Mouse (Mus musculus) MN1 (cell line): ENCODE measurements around the gene Fnbp1l.

Experiments used
- DNase-seq: peaks from one replicate; pipeline ENCODE4 v3.0.0-alpha.2; 2016; ENCODE audit warnings: low spot score

Fnbp1l gene

GRCm38 (mm10) chr3:122618991-122619930 is at the start of gene Fnbp1l:
TSS of gene Fnbp1l (minus strand) at chr3:122619715.
- peak; percentile 77 for DNase-seq

GRCm38 (mm10) chr3:122660795-122661194 is 41.3 kb upstream of the Fnbp1l start:
- peak; percentile 28 for DNase-seq

GRCm38 (mm10) chr3:122659261-122659917 is 39.9 kb upstream of the Fnbp1l start:
- DNase-seq, result no peak

GRCm38 (mm10) chr3:122647195-122647837 is 27.8 kb upstream of the Fnbp1l start:
- DNase-seq, result no peak

GRCm38 (mm10) chr3:122640286-122640685 is 20.8 kb upstream of the Fnbp1l start:
- DNase-seq, result no peak

GRCm38 (mm10) chr3:122639197-122639475 is 19.6 kb upstream of the Fnbp1l start:
- DNase-seq, result no peak

DNA sequence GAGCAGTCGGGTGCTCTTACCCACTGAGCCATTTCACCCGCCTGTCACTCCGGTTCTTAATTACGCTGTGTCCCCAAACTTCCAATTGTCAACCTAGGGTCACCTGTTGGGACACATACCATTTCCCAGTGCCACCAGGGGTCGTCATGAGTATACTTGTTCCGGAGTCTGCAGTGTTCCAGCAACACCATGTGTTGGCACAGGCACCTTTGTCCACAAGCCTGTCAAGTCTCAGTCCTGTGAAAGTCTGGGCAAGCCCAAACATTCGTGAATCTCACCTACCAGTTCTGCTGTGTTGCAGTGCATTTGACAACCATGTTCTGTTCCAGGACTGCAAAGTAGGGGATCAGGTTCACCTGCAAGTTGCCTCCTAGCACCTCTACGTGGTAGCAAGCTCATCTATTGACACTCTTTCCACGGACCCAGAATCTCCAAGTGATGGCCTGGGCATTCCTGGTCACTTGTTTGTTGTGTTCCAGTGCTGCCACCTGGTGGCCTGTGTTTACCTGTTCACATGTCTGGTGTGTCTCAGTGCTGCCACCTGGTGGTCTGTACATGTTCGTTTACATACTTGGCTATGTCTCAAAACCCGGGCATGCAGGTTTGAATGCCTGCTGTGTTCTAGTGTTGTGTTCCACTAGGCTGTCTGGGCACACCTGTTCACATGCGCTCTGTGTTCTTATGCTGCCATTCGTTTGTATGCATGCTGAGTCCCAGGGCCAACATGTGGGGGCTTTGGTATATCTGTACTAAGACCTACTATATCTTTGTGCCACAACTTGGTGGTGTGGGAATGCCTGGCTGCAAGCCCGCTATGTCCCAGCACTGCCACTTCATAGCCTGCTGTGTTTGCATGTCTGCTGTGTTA is 19.0 kb upstream of the Fnbp1l start:
- DNase-seq, result peak; percentile 97

DNA sequence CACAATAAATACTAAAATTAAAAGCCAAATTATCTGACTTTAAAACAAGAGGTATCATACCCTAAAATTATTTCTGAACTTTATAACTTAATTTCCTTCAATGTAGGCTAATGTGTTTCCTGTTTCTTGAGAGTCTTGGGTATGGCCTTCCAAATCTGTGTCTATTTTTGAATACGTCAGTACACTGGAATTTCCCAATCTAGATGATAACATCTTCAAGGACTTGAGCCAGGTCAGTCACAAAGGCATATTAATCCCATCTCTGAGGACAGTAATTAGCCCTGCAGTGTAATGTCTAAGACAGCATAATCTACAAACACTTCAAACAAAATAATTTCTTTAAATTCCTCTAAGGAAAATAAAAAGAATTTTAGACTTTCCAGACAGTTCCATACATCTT is 17.8 kb upstream of the Fnbp1l start:
- no peak for DNase-seq

- DNase-seq, result peak; percentile 71
Observed at GRCm38 (mm10) chr3:122635246-122635645, 15.7 kb upstream of the Fnbp1l start.

DNA sequence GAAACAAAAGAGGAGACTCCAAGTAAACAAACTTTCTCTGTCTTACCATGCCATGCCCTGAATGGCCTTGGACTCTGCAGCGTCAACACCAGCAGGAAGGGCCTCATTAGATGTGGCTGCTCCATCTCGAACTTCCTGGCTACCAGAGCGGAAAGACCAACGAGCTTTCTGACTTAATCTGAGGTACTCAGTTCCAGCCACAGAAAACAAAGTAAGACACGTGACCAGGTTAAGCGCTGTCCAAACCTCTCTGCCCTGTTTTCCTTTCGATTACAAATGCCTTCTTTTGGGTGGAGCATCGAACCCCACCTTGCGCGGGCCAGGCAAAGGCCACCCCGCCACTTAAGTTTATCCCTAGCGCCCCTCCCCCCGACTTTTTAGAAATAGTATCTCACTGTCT is 10.1 kb upstream of the Fnbp1l start:
- no peak for DNase-seq

DNA sequence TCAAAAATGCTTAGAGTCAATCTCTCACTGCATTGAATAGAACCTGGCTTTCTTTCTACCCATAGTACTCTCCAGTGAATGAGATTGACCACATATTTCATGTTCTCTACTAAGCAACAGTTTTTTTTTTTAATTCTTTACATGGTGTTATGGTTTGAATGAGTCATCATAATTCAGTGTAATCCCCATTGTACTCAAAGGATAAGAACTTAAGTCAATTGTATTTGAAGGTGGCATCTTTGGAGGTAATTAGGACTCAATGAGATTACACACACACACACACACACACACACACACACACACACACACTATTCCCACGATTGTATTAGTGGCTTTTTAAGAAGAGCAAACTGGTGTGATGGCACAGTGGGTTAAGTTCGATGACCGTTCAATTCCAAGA is 9.4 kb upstream of the Fnbp1l start:
- no peak for DNase-seq

DNA sequence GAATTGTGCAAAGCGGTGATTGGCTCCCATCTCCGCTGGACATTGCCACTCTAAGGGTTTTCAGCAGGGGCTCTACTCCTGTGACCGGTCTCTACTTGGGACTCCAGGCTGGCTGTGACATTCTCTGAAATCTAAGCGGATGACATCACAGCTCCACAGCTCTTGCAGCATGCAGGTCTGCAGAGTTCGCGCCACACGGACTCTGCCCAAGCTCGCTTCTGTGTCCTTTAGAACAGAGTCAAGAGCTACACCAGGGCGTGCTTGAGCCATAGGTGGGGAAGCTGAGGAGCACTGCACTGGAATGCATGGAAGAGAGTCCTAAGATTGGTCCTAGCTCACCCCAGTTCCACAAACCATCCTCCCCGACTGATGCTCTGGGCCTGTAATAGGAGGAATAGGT is 9.0 kb upstream of the Fnbp1l start:
- DNase-seq, result no peak

DNA sequence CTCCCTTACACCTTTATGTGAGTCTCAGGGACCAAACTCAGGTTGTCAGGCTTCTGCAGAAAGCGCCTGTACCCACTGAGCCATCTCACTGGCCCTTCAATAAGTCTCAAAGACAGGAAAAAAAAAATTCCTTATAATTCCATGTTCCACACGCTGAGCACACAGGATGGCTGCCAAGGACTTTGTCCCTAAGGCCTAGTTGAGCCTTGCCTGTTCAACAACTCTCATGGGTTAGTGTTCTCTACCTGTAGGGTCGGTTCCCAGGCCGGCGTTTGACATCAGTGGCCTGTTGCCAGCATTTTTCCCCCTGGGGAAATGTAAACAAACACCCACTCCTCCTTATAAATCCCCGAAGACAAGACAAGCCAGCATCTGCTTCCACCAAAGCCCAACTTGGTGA is 8.3 kb upstream of the Fnbp1l start:
- no peak for DNase-seq

GRCm38 (mm10) chr3:122624591-122624990 is 5.1 kb upstream of the Fnbp1l start:
- peak; percentile 75 for DNase-seq

DNA sequence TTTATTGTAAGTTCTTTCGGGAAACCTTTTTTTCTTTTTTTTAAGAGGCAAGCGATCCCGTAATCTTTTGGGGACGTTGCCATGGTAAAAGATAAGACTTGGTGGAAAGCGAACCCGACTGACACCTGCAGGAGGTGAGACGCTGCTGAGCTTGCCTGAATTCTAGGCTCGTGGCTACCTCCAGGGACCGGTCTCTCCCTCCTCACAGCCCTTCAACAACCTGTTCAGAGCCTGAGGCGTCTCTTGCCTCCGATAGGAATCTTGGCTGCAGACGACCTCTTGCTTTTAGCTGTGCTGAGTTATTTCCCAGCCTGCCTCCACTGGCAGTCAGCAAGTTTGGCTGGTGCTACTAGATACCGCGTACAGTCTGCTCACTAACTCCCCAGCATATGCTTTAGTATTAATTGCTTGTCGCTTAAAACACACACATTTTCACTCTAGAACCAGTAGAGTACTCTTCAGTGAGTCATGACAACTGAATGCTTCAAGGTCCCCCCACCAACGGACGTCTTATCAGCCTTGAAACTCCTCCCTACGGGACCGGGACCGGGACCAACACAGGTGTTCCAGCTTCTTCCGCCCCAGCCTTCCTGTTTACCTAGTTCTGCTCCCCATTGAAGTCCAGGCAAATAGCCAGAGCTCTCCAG is 893 bp upstream of the Fnbp1l start:
- DNase-seq, result peak; percentile 55

- DNase-seq, result peak; percentile 58
Observed at GRCm38 (mm10) chr3:122619931-122620284, 393 bp upstream of the Fnbp1l start.

- DNase-seq, result peak; percentile 11
Observed at GRCm38 (mm10) chr3:122618402-122618801, 1.1 kb downstream of the Fnbp1l start.

GRCm38 (mm10) chr3:122617613-122618340 is 1.7 kb downstream of the Fnbp1l start:
- no peak for DNase-seq

GRCm38 (mm10) chr3:122612537-122612936 is 7.0 kb downstream of the Fnbp1l start:
- no peak for DNase-seq

DNA sequence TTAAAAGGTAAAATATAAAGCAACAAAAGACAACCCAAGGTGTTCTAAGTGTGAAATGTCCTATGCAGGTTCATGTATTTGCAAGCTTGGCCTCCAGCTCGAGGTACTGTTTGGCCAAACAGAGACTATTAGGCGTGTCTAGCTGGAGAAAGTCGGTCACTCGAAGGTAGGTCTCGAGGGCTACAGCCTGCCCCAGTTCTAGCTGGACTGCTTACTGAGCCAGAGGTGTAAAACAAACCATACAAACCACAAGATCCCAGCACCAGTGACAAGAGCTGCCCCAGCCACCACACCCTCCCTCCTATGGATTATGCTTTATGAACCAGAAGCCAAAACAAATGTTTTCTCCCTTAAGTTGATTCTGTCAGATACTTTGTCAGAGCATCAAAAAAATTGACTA is 7.8 kb downstream of the Fnbp1l start:
- DNase-seq, result no peak
